Mouse (Mus musculus): Measurements from ENCODE around the gene Elp4.

The Elp4 gene

GRCm38 (mm10) chr2:105726657-105727056 lies 177.7 kb downstream of the Elp4 start:
- no peak for DNase-seq (ENCODE audit: low spot score)

GRCm38 (mm10) chr2:105715409-105716115 lies 188.8 kb downstream of the Elp4 start:
- DNase-seq (ENCODE audit: low spot score): no peak

- no peak for DNase-seq (ENCODE audit: low spot score)
Observed at GRCm38 (mm10) chr2:105710511-105710910, 193.9 kb downstream of the Elp4 start.

GRCm38 (mm10) chr2:105709126-105709525 lies 195.2 kb downstream of the Elp4 start:
- DNase-seq (ENCODE audit: low spot score): no peak

- no peak for DNase-seq (ENCODE audit: low spot score)
Observed at GRCm38 (mm10) chr2:105705320-105705719, 199.0 kb downstream of the Elp4 start.

GRCm38 (mm10) chr2:105702586-105702985 lies 201.8 kb downstream of the Elp4 start:
- DNase-seq (ENCODE audit: low spot score): no peak

- no peak for DNase-seq (ENCODE audit: low spot score)
Observed at GRCm38 (mm10) chr2:105701781-105702180, 202.6 kb downstream of the Elp4 start.

- no peak for DNase-seq (ENCODE audit: low spot score)
Observed at GRCm38 (mm10) chr2:105698631-105699030, 205.7 kb downstream of the Elp4 start.

GRCm38 (mm10) chr2:105697741-105698140 lies 206.6 kb downstream of the Elp4 start:
- DNase-seq (ENCODE audit: low spot score): no peak

- DNase-seq (ENCODE audit: low spot score): no peak
Observed at GRCm38 (mm10) chr2:105691296-105691695, 213.1 kb downstream of the Elp4 start.

- no peak for DNase-seq (ENCODE audit: low spot score)
Observed at GRCm38 (mm10) chr2:105689771-105690639, 214.4 kb downstream of the Elp4 start.

GRCm38 (mm10) chr2:105689304-105689770 lies 215.0 kb downstream of the Elp4 start:
- DNase-seq (ENCODE audit: low spot score): no peak

- DNase-seq (ENCODE audit: low spot score): no peak
Observed at GRCm38 (mm10) chr2:105688436-105689303, 215.7 kb downstream of the Elp4 start.

- DNase-seq (ENCODE audit: low spot score): no peak
Observed at GRCm38 (mm10) chr2:105688011-105688410, 216.4 kb downstream of the Elp4 start.

GRCm38 (mm10) chr2:105687317-105687991 lies 216.9 kb downstream of the Elp4 start:
- no peak for DNase-seq (ENCODE audit: low spot score)

- no peak for DNase-seq (ENCODE audit: low spot score)
Observed at GRCm38 (mm10) chr2:105686363-105687316, 217.7 kb downstream of the Elp4 start.

- DNase-seq (ENCODE audit: low spot score): no peak
Observed at GRCm38 (mm10) chr2:105685651-105686050, 218.7 kb downstream of the Elp4 start.

- no peak for DNase-seq (ENCODE audit: low spot score)
Observed at GRCm38 (mm10) chr2:105684991-105685650, 219.2 kb downstream of the Elp4 start.

GRCm38 (mm10) chr2:105683771-105684410 lies 220.5 kb downstream of the Elp4 start:
- no peak for DNase-seq (ENCODE audit: low spot score)
